Mouse (Mus musculus): ENCODE data around the gene Nap1l5. TPM values are rescaled to one million over a fixed set of nuclear protein-coding genes. Genes with fewer than 3 reads are reported as not detected.
"Not testable (repeated sequence)": the region's sequence is repeated elsewhere in the genome, so short reads cannot be mapped to it uniquely, and the experiment has no call there.

The Nap1l5 gene
- total RNA-seq, 2 experiments from 2014 or later, result 236 to 310 TPM

DNA sequence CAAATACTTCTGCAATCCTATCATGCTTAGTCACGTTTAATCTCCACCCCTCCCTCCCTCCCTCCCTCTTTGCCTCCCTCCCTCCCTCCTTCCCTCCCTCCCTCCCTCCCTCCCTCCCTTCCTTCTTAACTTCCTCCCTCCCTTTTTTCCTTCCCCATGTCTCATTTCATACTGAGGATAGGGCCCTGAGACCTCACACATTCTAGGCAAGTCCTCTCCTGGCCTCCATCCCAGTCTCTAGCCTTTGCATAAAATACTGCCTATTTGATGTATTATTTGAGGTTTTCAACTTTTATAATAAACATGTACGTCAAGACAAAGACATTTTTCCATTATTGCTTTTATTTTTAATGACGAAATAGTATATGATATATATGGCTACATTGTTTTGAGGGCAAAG, 6.7 kb upstream of the Nap1l5 start:
- DNase-seq (ENCODE audit: low spot score in 2 of 2), result no peak
- intact Hi-C loops (cut with DNase I), result no loop called here

DNA sequence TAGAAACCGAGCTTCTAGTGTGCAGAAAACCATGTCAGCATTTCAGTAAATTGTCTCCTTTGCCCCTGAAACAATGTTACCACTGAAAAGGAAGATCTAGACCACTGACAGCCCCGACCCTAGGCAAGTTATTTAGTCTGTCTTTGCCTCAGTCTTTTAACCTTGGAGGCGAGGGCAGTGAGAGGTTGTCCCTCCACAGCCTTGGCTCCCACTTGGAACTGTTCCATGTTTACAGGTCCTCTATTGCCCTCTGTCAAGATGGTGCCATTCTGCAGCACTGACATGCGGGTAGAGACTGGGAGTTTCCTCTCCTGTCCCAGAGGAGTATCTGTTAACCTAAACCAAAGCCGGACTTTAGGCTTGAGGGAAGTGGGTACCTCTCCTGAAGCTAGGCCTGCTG, 6.0 kb upstream of the Nap1l5 start:
- intact Hi-C loops (cut with DNase I), result no loop called here
- DNase-seq (ENCODE audit: low spot score in 2 of 2), result no peak

DNA sequence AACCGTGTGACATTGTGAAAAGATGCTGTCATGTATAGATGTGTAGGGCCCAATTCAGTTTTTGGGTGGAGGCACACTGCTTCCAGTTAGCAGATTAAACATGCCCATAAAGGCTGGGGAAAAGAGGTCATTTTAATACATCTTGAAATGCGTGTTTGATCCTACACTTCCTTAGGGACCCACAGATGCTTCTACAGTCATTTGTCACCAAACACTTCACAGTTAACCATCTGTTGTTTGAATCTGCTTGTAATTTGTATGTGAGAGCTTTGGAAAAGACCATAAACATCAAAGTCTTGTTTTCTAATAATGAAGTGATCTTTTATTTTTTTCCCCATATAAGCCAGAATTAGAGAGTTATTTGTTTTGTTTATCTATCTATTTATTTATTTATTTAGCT, 915 bp upstream of the Nap1l5 start:
- intact Hi-C loops (cut with DNase I), result no loop called here
- no peak for DNase-seq (ENCODE audit: low spot score in 2 of 2)

DNA sequence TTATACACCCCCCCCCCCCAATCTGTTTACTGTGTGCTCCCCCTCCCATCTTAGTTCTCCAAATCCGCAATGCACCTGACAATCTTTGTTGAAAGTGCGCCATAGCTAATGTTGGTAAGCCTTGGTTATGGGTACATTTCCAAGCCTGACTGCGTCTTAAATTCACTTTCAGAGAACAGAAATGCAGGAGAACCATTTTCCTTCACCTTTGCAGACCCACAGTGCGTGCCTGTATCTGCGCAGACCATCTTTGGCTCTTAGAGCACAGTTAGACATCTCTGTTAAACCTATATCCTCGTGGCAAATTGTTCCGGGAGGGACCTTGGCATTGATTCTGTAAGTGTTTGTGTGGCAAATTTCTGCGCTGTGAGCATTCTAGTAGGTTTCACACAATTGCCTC, 460 bp upstream of the Nap1l5 start:
- DNase-seq (ENCODE audit: low spot score in 2 of 2), result no peak
- intact Hi-C loops (cut with DNase I), result no loop called here

DNA sequence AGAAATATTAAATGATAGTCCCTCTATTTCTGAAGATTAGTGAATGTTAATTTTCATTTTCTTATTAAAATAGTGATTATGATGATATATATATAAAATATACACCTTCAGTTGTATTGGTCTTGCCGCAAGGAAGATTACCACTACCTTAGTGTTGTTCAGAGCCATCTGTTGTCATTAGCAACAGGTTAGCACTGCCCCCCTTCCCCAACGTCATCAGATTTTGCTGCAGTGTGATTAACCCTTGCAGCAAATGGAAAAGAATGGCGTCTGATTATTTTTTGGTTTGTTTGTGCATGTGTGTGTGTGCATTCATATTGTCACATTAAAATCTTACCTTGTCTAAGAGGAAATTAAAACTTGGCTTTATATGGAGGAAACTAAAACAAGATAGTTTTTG, 2.3 kb downstream of the Nap1l5 start:
- no peak for DNase-seq (ENCODE audit: low spot score in 2 of 2)
- intact Hi-C loops (cut with DNase I), result no loop called here

DNA sequence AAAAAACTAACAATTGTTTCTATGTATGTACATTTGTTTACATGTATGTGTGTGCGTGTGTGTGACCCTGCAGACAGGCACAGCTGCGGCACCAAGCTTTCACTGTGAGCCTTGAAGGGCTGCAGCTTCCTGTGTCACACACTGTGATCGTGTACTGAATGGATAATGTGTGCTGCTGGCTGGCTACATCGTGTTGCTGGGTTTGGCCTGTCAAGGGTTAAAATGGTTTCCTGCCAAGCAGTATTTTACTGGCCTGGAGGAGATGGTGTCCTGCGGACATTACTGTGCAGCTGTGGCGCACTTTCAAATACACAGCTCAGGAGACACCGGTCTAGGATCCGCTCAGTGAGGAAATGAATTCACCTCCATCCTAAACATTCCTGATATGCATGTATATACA, 3.7 kb downstream of the Nap1l5 start:
- intact Hi-C loops (cut with DNase I), result no loop called here
- peak; percentile 59 to 85 for DNase-seq (ENCODE audit: low spot score in 2 of 2)

DNA sequence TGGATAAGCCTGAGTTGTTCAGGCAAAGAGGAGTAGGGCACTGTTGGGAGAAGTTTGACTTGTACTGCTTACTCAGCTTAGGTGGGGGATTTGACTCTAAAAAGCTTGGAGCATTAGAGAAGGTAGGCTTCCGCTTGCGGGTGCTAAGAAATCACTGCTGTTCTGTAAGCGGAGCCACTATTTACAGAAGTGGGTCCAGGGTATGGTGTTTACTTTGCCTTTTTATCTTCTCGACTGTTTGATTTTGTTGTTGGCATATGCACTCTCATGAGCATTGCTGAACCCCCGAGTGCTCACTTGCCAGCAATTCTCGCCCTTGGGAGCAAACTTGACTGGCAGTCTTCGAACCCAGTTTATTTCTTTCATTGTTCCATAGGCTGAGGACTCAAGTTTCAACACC, 6.3 kb downstream of the Nap1l5 start:
- DNase-seq (ENCODE audit: low spot score in 2 of 2), result no peak
- intact Hi-C loops (cut with DNase I), result no loop called here

DNA sequence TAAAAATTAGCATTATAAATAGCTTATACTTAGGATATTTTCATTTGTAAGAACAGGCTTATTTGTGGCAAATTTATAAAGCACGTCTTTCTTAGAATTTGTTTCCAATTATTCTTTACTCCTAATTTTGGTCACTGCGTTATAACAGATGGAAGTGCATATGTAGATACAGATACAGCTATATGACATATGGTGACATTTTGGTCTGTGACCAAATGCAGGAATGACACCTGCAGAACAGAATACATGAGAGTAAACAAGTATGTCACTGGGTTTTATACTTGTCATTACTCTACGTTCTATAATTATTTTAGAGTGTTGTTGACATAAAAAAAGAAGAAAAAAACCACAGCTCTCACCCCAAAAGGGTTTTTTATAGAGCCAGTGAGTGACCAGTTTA, 7.8 kb downstream of the Nap1l5 start:
- intact Hi-C loops (cut with DNase I), result no loop called here
- no peak for DNase-seq (ENCODE audit: low spot score in 2 of 2)

DNA sequence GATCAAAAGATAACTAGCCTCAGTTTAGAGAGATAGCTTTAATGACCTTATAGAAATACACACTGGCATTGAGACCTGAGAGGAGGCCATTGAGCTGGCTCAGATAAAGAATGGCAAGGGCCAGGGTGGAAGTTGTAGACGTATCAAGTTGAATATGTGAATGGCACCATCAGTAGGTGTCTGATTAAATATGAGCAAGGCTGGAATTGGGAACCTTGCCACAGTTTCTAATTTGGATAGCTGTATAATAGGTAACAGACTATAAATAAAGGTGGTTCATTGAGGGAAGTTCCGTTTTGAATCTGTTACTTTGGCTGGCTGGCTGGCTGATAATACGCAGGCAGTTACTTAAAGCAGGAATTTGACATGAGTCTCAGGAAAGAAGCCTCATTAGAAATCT, 10.2 kb downstream of the Nap1l5 start:
- intact Hi-C loops (cut with DNase I), result no loop called here
- DNase-seq (ENCODE audit: low spot score in 2 of 2), result no peak

DNA sequence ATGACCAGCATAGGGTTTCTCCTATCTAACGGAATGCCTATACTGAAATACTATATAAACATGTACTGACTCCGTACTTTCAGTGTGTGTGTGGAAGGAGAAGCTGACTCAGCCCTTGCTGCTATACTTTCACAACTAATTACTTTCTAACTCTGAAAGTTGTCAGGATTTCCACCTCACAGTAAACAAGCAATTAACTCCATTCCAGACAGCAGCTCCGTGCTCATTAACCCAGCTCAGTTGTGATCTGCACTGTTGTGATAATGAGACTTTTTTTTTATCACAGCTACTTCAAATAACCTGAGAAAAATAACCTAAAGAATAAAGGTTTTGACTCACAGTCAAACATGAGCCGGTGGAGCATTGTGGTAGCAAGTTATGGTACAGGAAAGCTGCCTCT, 11.9 kb downstream of the Nap1l5 start:
- DNase-seq (ENCODE audit: low spot score in 2 of 2), result no peak
- intact Hi-C loops (cut with DNase I), result no loop called here

DNA sequence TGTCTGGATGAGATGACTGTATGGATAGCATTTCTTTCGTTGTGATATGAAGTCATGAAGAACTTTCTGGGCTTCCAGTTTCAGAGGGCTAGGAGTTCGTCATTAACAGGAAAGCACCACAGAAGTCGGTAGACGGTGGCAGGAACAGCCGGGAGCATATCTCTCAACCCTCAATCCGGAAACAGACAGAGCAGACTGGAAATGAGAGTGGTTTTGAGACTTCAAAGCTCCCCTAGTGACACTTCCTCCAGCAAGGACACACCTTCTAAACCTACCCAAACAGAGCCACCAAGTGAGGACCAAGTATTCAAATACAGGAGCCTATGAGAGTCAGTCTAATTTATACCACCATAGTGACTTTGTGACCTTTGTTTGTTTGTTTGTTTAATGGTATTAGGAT, 13.6 kb downstream of the Nap1l5 start:
- DNase-seq (ENCODE audit: low spot score in 2 of 2), result no peak
- intact Hi-C loops (cut with DNase I), result no loop called here

DNA sequence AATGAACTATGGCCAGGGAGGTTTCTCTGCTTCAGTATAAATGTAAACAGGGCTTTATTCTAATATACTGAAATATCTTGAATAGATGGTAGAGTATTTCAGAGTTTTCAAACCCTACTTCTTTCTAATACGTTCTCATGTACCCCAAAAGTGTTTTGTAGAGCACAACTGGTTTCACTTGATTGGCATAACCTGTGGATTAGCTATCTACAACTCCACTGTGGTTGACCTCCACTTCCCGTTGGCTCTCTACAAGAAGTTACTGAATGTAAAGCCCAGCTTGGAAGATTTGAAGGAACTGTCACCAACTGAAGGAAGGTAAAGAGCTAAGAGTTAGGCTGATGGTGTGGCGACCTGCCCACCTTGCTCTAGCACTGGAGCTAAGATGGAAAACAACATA, 17.0 kb downstream of the Nap1l5 start:
- intact Hi-C loops (cut with DNase I), result no loop called here
- no peak for DNase-seq (ENCODE audit: low spot score in 2 of 2)

DNA sequence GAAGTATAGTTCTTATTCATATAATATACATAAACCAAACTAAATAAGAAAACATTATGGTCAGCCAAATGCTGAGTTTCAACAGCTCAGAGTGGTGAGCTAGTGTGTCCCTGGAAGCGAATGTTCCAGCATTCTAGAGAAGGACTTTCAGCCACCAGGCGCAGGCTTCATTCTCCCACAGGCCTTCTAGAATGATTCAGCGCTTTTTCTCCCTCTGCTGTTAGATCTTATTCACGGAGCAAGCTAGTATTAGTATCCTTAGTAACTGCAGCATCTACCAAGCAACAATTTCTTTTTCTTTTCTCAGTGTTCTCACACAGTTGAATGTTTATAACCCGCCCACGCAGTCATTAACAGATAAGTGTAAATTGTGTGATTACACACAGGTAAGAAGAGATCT, 24.6 kb downstream of the Nap1l5 start:
- peak in 1 of 2 experiments; percentile 59 for DNase-seq (ENCODE audit: low spot score in 2 of 2)
- intact Hi-C loops (cut with DNase I), result loop anchor here (2.0 kb wide), 1 partner anchor 299 kb away; no protein-coding TSS in a partner anchor

DNA sequence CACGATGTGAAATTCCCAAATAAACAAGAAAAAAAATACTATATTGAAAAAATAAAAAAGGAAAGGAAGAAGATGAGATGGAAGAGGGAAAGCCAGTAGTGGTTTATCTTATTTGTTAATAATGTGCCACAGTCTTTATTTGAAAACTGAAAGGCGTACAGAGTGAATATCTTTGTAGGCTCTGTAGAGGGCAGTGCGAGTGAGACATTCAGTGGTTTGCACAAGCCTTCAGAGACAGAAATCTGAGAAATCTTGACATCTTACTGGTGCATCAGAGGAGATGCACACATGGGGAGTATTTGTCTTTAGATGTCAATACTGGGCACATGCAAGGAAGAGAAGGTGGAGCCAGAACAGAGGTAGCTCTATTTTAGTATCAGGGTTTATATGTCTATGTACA, 25.5 kb downstream of the Nap1l5 start:
- intact Hi-C loops (cut with DNase I), result no loop called here
- DNase-seq (ENCODE audit: low spot score in 2 of 2), result peak in 1 of 2 experiments; percentile 43

DNA sequence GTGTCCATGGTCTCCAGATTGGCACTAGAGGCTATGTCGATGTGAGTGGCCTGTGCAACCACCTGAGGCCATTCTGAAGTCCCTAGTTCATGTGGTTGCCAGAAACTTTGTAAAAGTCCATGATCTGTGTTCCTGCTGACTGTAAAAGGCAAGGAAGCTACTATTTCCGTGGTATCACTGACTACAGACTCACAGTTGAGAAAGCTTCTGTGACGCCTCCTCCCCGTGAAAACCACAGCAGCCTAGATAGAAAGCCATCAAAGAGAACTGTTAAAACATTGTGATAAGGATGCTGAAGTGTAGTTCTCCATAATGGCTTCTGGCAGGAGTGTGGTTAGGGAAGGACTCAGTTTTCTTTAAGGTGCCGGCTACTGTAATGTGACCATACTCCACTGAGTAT, 26.0 kb downstream of the Nap1l5 start:
- intact Hi-C loops (cut with DNase I), result no loop called here
- no peak for DNase-seq (ENCODE audit: low spot score in 2 of 2)

DNA sequence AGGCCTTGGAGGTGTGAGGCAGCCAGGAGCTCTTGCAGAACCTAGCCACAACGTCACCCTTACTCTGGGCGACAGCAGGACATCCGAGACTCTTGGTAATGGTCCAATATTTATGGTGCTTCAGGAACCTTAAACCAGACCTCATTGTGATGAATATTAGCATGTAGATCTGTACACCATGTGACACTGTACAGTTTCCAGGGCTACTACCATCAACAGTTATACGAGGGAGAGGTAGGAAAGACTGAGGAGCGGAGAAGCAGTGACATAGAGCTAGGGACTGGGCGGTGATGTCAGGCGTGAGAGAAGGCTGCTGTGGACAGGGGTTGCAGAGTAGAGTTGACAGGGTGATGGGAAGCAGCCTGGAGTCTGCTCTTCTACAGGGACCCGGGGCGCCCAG, 26.9 kb downstream of the Nap1l5 start:
- intact Hi-C loops (cut with DNase I), result no loop called here
- DNase-seq (ENCODE audit: low spot score in 2 of 2), result no peak

DNA sequence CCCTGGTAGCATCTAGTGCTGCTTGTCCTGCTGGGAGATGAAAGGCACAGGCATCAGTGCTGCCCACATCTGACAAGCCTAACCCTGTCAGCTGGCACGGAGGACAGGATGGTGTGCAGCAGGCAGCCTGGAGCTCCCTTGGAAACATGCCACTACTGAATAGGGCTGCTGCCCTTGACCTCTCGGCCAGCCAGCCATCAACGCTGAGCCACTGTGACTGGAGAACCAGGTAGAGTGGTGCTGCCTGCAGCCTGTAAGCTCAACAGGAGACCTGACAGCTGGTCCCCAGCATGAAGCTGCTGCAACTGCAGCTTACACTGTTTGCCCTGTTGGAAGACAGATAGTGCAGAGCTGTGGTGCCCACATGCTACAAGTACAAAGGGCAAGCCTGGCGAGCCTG, 27.3 kb downstream of the Nap1l5 start:
- intact Hi-C loops (cut with DNase I), result no loop called here
- no peak for DNase-seq (ENCODE audit: low spot score in 2 of 2)

DNA sequence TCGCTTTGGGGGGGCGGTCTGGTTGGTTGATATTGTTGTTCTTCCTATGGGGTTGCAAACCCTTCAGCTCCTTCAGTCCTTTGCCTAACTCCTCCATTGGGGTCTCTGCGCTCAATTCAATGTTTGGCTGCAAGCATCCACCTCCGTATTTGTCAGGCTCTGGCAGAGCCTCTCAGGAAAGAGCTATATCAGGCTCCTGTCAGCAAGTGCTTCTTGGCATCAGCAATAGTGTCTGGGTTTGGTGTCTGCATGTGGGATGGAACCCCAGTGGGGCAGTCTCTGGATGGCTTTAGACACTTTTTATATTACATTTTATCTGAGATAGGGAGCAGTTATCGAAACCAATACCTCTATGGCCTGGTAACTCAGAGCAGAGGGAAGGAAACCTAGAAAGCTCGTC, 39.0 kb downstream of the Nap1l5 start:
- intact Hi-C loops (cut with DNase I), result not testable (repeated sequence)
- peak in 1 of 2 experiments; percentile 34 for DNase-seq (ENCODE audit: low spot score in 2 of 2)

DNA sequence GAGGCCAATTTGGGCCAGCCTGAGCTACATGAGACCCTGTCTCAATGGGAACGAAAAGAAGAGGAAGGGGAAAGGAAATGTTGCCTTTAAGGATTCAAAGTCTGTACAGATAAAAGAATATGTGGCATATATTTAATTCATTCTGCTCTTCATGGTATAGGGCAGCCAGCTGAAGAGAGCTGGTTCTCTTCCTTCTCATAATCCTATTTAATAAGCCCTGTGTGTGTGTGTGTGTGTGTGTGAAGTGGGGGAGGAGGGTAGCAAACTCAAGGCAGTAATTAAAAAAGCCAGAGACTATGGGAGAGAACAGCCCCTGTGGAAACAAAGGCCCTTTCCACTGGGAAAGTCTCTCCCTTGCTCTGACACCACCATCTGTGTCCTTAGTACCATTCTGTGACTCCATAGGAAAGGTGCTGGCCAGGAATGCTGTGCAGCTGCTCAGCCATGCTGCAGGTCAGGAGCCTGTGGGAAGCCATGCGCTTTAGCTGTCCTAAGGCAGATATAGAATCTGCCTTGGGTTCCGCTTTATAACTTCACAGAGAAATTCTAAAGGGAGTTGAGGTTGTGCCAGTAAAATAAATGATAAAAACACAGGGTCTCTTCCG, 43.1 kb downstream of the Nap1l5 start:
- intact Hi-C loops (cut with DNase I), result no loop called here
- DNase-seq (ENCODE audit: low spot score in 2 of 2), result no peak

DNA sequence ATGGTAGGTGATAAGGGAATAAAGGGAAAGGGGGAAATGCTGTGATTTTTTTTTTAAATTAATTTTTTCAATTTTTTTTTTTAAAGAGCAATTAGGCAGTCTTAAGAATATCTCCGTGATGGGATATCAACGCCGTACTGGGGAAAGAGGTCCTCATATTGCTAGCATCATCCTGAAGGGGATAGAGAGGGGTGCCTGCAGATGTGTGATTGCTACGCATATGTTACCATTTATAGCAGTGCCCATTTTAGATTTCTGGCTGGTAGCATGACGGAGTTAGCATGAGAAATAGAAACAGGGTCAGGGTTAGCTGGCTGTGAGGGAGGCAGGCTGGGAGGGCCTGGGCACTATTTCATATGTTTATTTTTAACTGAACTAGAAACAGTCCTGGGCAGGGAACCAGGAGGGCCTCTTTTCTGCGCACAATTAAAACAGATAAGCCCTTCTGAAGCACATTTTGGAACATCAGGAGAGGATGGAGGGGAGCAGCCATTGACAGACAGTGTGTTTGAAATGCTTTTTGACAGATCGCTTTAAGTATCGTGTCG, 44.4 kb downstream of the Nap1l5 start:
- peak; percentile 31 to 34 for DNase-seq (ENCODE audit: low spot score in 2 of 2)
- intact Hi-C loops (cut with DNase I), result no loop called here

DNA sequence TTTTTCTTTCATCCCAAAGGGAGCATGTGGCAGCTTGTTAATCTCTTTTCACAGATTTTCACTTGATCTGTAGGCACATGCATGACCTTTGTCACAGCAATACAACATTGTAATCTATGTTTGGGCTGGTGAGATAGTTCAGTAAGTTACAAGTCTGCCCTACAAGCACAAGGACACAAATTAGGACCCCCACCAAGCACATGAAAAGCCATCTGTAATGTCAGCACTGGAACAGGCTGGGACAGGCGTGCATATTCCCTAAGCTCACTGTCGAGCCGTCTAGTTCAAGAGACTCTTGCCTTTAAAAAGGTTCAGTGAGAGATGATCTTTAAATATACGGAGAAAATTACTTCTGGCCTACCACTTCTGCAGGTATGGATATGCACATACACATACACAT, 47.4 kb downstream of the Nap1l5 start:
- intact Hi-C loops (cut with DNase I), result no loop called here
- DNase-seq (ENCODE audit: low spot score in 2 of 2), result no peak

DNA sequence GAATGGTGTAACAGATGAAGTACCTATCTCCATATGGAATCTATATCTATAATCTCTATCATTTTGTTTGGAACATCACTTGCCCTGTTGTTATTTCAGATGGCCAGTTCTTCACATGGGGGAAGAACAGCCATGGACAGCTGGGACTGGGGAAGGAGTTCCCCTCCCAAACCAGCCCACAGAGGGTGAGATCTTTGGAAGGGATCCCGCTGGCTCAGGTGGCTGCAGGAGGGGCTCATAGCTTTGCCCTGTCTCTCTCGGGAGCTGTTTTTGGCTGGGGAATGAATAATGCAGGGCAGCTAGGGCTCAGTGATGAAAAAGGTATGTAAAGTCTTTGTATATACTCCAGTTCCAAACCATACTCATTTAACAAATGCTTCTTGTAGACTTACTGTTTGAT, 50.4 kb downstream of the Nap1l5 start:
- no peak for DNase-seq (ENCODE audit: low spot score in 2 of 2)
- intact Hi-C loops (cut with DNase I), result no loop called here

Data from left cerebral cortex, postnatal 14 days (tissue).